Mouse (Mus musculus) heart, embryonic 12.5 days (tissue): ENCODE data around the gene 4632433K11Rik. TPM values are rescaled to one million over a fixed set of nuclear protein-coding genes. Genes with fewer than 3 reads are reported as not detected.
"Not testable (repeated sequence)": the region's sequence is repeated elsewhere in the genome, so short reads cannot be mapped to it uniquely, and the experiment has no call there.

Experiments used
- ATAC-seq: fragments of 200-750 bp; cut with Nextera tagmentation; 2 replicates; pipeline ENCODE4 v1.8.0; 2017; ENCODE audit warnings: moderate TSS enrichment, moderate library complexity; ENCODE audit not compliant: insufficient number of reproducible peaks, low FRiP score
- H3K27ac ChIP-seq: fragments of 300-500 bp; sonication (generic); 2 replicates; pipeline ENCODE4 v1.5.1; 2016; ENCODE audit warnings: mild to moderate bottlenecking, moderate library complexity; ENCODE audit not compliant: poor library complexity, severe bottlenecking
- H3K27me3 ChIP-seq: fragments of 300-500 bp; sonication (generic); replicated peaks from 2 replicates; pipeline ENCODE4 v1.6.1; 2016; ENCODE audit warnings: mild to moderate bottlenecking, moderate library complexity
- H3K36me3 ChIP-seq: fragments of 300-500 bp; sonication (generic); 2 replicates; pipeline ENCODE4 v1.6.1; 2016; ENCODE audit warnings: mild to moderate bottlenecking, moderate library complexity
- H3K4me1 ChIP-seq: fragments of 300-500 bp; sonication (generic); replicated peaks from 2 replicates; pipeline ENCODE4 v1.6.1; 2016; ENCODE audit warnings: mild to moderate bottlenecking
- H3K4me2 ChIP-seq: fragments of 300-500 bp; sonication (generic); 2 replicates; pipeline ENCODE4 v1.6.1; 2016; ENCODE audit warnings: mild to moderate bottlenecking, moderate library complexity
- H3K4me3 ChIP-seq: fragments of 300-500 bp; sonication (generic); 2 replicates; pipeline ENCODE4 v1.5.1; 2016; ENCODE audit warnings: mild to moderate bottlenecking
- H3K9ac ChIP-seq: fragments of 300-500 bp; sonication (generic); 2 replicates; pipeline ENCODE4 v1.6.1; 2016; ENCODE audit warnings: mild to moderate bottlenecking, moderate library complexity
- H3K9me3 ChIP-seq: fragments of 300-500 bp; sonication (generic); replicated peaks from 2 replicates; pipeline ENCODE4 v1.6.1; 2016; ENCODE audit warnings: mild to moderate bottlenecking, moderate library complexity
- WGBS: fragments of 180-500 bp; shearing (Covaris S2); methylation state at CpG from one replicate; pipeline ENCODE4 v1.1.7; 2016; 5-methylcytosine and 5-hydroxymethylcytosine counted together
- polyA plus RNA-seq: library from polyadenylated mRNA; unstranded; fragments of >200 nt; fragmentation: Nextera tagmentation; extraction: Ambion mirVana; gene quantifications from 2 replicates; pipeline ENCODE4 v1.2.1, GENCODE M21; 2016

Gene 4632433K11Rik
- polyA plus RNA-seq, 1 experiment from 2014 or later, result not detected

- H3K9me3 ChIP-seq, H3K27me3 ChIP-seq: not testable (repeated sequence)
- Histone ChIP-seq H3K36me3 (peaks cover 58% of the 10 kb centered on the region), H3K27ac (peak overlapping the region; percentile 96), H3K4me3 (peak overlapping the region; percentile 98), H3K4me2 (peak overlapping the region; percentile 86), H3K4me1 (peaks cover 28% of the 10 kb centered on the region), H3K9ac (peak overlapping the region; percentile 98)
- ATAC-seq, result peak; percentile 22; the same call in 1 of the 2 replicates
- 49% methylated on average over 11 of the region's 13 CpGs for WGBS
Measured at GRCm38 (mm10) chr7:5079365-5080009, 45.6 kb downstream of the 4632433K11Rik start.

DNA sequence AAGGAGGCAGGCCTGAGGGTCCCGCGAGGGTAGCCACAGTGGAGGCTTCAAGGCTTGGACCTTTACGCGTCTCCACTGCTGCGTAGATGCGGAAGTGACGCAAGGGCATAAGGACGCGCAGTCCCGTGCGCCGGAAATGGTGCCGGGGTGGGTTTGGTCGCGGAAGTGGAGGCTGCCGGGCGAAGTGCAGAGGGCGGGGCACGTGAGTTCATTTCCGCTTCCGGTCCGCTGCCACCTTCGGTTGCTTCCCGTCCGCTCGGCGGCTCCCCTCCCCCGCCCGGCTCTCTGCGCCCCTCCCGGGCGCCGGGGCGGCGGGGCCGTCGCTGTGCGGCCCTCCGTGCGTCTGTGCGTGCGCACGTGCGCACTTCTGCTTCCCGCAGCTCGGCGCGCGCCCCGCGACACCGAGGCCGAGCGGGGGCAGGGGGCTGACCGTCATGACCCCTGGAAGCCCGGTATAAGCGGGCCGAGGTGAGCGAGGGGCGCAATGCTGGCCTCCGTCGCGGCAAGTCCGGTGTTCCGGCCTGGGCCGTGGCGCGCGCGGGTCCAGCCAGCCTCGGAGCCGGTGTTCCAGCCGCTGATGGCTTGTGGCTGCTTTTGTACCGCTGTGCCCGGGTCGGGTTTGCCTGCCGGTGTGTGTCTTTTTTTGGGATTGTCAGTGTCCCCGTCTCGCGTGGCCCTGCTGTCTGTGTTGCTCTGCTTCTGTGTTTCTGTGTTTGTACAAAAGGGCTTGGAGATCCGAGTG lies 46.3 kb downstream of the 4632433K11Rik start, which contains the start of gene Epn1:
Gene Epn1 (plus strand): TSS at position 226 of the 742 bp plus-strand sequence.
- Histone ChIP-seq H3K4me3 (peak within 1 kb of the TSS; percentile 98), H3K9me3 (no peaks in the 10 kb centered on the region), H3K27ac (peak within 1 kb of the TSS; percentile 96), H3K4me2 (peak within 1 kb of the TSS; percentile 86), H3K4me1 (peaks cover 35% of the 10 kb centered on the region), H3K36me3 (peaks cover 57% of the 10 kb centered on the region), H3K9ac (peak within 1 kb of the TSS; percentile 98), H3K27me3 (no peaks in the 10 kb centered on the region)
- WGBS, result under 1% methylated on average over 79 of the region's 81 CpGs
- ATAC-seq, result peak; percentile 95

GRCm38 (mm10) chr7:5080815-5081214 lies 46.9 kb downstream of the 4632433K11Rik start:
- Histone ChIP-seq H3K27me3 (no peaks in the 10 kb centered on the region), H3K9ac (peak overlapping the region; percentile 98), H3K9me3 (no peaks in the 10 kb centered on the region), H3K36me3 (peaks cover 58% of the 10 kb centered on the region), H3K4me1 (peaks cover 39% of the 10 kb centered on the region), H3K4me2 (peak overlapping the region; percentile 86), H3K27ac (peak overlapping the region; percentile 96), H3K4me3 (peak overlapping the region; percentile 98)
- ATAC-seq, result no peak
- 11% methylated on average over 6 of the region's 6 CpGs for WGBS

- H3K4me2 ChIP-seq, result peak overlapping the region; percentile 86
- H3K27me3 ChIP-seq, result no peaks in the 10 kb centered on the region
- 48% methylated on average over 6 of the region's 6 CpGs for WGBS
- peaks cover 41% of the 10 kb centered on the region for H3K4me1 ChIP-seq
- no peak for ATAC-seq
- H3K27ac ChIP-seq, result no peak overlapping the region
- H3K9me3 ChIP-seq, result no peaks in the 10 kb centered on the region
- peaks cover 59% of the 10 kb centered on the region for H3K36me3 ChIP-seq
- H3K4me3 ChIP-seq, result peak overlapping the region; percentile 98
- peak overlapping the region; percentile 98 for H3K9ac ChIP-seq
Measured at GRCm38 (mm10) chr7:5081241-5081640, 47.3 kb downstream of the 4632433K11Rik start.

DNA sequence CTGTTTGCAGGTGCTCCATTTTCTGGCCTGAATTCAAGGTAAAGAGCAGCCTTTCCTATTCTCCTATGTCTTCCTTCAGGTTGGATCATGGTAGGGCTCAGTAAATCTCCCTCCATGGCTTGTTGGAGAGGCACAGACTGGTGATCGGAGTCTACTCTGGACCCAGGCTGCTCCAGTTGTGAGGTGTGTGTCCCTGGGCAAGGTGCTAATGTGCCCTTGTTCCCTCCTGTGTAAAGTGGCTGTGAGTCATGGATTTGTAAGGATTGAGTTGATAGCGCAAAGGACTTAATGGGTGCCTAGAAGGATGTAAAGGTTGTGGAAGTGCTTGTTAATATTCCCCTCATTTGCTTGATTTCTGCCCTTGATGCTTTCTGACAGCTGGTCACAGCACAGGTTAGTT lies 48.0 kb downstream of the 4632433K11Rik start:
- Histone ChIP-seq H3K4me3 (peak overlapping the region; percentile 98), H3K4me1 (peaks cover 38% of the 10 kb centered on the region), H3K27me3 (no peaks in the 10 kb centered on the region), H3K4me2 (peak overlapping the region; percentile 86), H3K9ac (peak overlapping the region; percentile 98; the same call in 1 of the 2 replicates), H3K36me3 (peaks cover 55% of the 10 kb centered on the region), H3K9me3 (no peaks in the 10 kb centered on the region), H3K27ac (no peak overlapping the region)
- 96% methylated on average over 2 of the region's 2 CpGs for WGBS
- ATAC-seq, result no peak

GRCm38 (mm10) chr7:5083325-5084105 lies 49.6 kb downstream of the 4632433K11Rik start:
- H3K9me3 ChIP-seq, result no peaks in the 10 kb centered on the region
- peaks cover 49% of the 10 kb centered on the region for H3K36me3 ChIP-seq

More at GRCm38 (mm10) chr7:5083325-5084105, 49.6 kb downstream of the 4632433K11Rik start:
- no peak for ATAC-seq
- no peaks in the 10 kb centered on the region for H3K27me3 ChIP-seq
- no peak overlapping the region for H3K4me2 ChIP-seq
- H3K9ac ChIP-seq, result no peak overlapping the region
- H3K4me1 ChIP-seq, result peaks cover 38% of the 10 kb centered on the region
- H3K4me3 ChIP-seq, result no peak overlapping the region
- WGBS, result 91% methylated on average over 18 of the region's 18 CpGs
- no peak overlapping the region for H3K27ac ChIP-seq

Other genes starting within 250 kb of the 4632433K11Rik start
- gene Tmem238, start 244.5 kb upstream of the 4632433K11Rik start, polyA plus RNA-seq, result 4.6 and 4.8 TPM in 2 replicates
- gene Rpl28, start 241.2 kb upstream of the 4632433K11Rik start, polyA plus RNA-seq, result 279 and 284 TPM in 2 replicates
- gene Ube2s, start 221.5 kb upstream of the 4632433K11Rik start, polyA plus RNA-seq, result 344 and 363 TPM in 2 replicates
- 0.05 TPM in 1 of 2 replicates, not detected in the other for gene Shisa7, start 189.4 kb upstream of the 4632433K11Rik start, polyA plus RNA-seq
- gene Isoc2b, start 163.9 kb upstream of the 4632433K11Rik start, polyA plus RNA-seq, result 3.9 and 4.4 TPM in 2 replicates
- gene Isoc2a, start 157.0 kb upstream of the 4632433K11Rik start, polyA plus RNA-seq, result 0.74 and 1.0 TPM in 2 replicates
- 0.27 and 0.30 TPM in 2 replicates for gene Gm36210, start 127.6 kb upstream of the 4632433K11Rik start, polyA plus RNA-seq
- gene Zfp628, start 118.9 kb upstream of the 4632433K11Rik start, polyA plus RNA-seq, result 2.6 and 2.9 TPM in 2 replicates
- gene Nat14, start 112.1 kb upstream of the 4632433K11Rik start, polyA plus RNA-seq, result 4.6 and 5.5 TPM in 2 replicates
- 1.5 and 1.7 TPM in 2 replicates for gene Ssc5d, start 108.3 kb upstream of the 4632433K11Rik start, polyA plus RNA-seq
- 2.1 and 2.6 TPM in 2 replicates for gene Sbk2, start 69.7 kb upstream of the 4632433K11Rik start, polyA plus RNA-seq
- gene Sbk3, start 63.0 kb upstream of the 4632433K11Rik start, polyA plus RNA-seq, result 0.08 and 0.17 TPM in 2 replicates
- gene Zfp579, start 38.0 kb upstream of the 4632433K11Rik start, polyA plus RNA-seq, result 26.0 and 29.3 TPM in 2 replicates
- gene Zfp524, start 19.7 kb upstream of the 4632433K11Rik start, polyA plus RNA-seq, result 9.8 and 10.4 TPM in 2 replicates
- 28.9 and 31.2 TPM in 2 replicates for gene Fiz1, start 19.4 kb upstream of the 4632433K11Rik start, polyA plus RNA-seq
- not detected in 2 replicates for gene Gm44973, start 18.6 kb upstream of the 4632433K11Rik start, polyA plus RNA-seq
- gene Zfp865, start 13.7 kb upstream of the 4632433K11Rik start, polyA plus RNA-seq, result 5.1 and 5.4 TPM in 2 replicates
- gene Ccdc106, start 13.6 kb upstream of the 4632433K11Rik start, polyA plus RNA-seq, result 1.5 and 1.7 TPM in 2 replicates
- 3.6 and 4.9 TPM in 2 replicates for gene Zfp784, start 4.3 kb downstream of the 4632433K11Rik start, polyA plus RNA-seq
- 16.6 and 17.7 TPM in 2 replicates for gene Zfp580, start 17.4 kb downstream of the 4632433K11Rik start, polyA plus RNA-seq
- 81.7 and 83.9 TPM in 2 replicates for gene U2af2, start 28.0 kb downstream of the 4632433K11Rik start, polyA plus RNA-seq
- gene Epn1, start 46.1 kb downstream of the 4632433K11Rik start, polyA plus RNA-seq, result 52.1 TPM in 2 replicates
- not detected in 2 replicates for gene Rfpl4, start 82.8 kb downstream of the 4632433K11Rik start, polyA plus RNA-seq
- 0.96 and 2.2 TPM in 2 replicates for gene Rasl2-9, start 91.8 kb downstream of the 4632433K11Rik start, polyA plus RNA-seq
- not detected in 2 replicates for gene Vmn1r55, start 115.6 kb downstream of the 4632433K11Rik start, polyA plus RNA-seq
- not detected in 2 replicates for gene Vmn1r56, start 162.6 kb downstream of the 4632433K11Rik start, polyA plus RNA-seq
- not detected in 2 replicates for gene Vmn1r57, start 184.4 kb downstream of the 4632433K11Rik start, polyA plus RNA-seq